Mouse (Mus musculus) spleen, adult 12 weeks (tissue): ENCODE data around the gene Acvr1.

Experiments used
- DNase-seq: peaks from one replicate; pipeline ENCODE4 v3.0.0; 2022; ENCODE audit warnings: low spot score

Gene Acvr1

DNA sequence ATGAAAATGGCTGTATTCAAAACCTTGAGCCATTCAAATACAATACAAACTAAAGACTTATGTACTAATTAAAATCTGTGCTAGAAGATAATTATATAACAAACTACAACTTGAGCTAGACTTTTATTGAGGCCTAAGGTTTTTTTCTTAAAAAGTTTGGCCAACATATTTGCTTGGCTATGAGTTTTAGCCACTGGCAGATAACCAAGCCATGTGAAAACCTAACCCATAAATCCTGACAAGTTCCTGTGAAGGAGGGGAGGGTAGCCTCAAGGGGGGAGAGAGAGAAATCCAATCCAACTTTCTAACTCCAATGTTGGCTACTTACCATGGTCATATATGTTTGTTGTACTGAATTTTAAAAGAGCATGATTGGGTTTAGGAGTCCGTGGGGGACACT, 48.4 kb downstream of the Acvr1 start:
- DNase-seq: no peak

DNA sequence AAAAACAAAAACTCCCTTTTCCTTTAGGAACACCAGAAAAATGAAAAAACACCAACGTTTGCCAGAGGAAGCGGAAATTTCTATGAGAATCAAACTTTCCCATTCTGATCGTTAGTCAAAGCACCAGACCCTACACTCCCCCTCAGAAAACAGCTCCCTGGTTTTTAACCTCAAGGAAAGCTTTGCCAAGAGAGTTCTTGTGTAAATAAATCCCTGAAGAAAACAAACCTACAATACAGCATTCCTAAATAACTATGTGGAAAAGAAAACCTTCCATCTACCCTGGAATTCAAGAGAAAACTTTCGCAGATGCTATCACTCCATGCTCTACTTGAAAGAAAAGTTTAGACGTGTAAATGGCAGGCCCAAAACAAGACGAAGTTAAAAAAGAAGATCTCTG, 50.0 kb downstream of the Acvr1 start:
- DNase-seq: no peak

DNA sequence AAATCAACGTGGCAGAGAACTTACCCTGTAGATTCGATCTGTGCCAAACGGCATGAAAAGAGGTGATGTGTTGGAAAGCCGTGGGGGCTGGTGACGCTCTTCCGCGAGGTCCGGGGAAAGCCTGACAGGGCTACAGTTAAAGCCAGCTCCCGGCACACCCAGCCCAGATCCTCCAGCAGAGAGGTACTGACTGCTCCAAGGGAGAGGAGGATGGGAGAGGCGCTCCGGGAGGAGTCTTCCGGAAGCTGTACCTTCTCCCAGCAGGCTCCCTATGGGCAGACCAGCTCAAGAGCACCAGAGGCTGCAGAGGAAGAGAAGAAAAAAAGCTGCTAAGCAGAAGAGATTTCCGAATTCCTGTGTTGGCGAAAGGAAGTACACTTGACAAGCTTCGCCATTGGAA, 51.0 kb downstream of the Acvr1 start:
- DNase-seq: no peak

GRCm38 (mm10) chr2:58514489-58514888, 52.5 kb downstream of the Acvr1 start:
- DNase-seq: no peak

DNA sequence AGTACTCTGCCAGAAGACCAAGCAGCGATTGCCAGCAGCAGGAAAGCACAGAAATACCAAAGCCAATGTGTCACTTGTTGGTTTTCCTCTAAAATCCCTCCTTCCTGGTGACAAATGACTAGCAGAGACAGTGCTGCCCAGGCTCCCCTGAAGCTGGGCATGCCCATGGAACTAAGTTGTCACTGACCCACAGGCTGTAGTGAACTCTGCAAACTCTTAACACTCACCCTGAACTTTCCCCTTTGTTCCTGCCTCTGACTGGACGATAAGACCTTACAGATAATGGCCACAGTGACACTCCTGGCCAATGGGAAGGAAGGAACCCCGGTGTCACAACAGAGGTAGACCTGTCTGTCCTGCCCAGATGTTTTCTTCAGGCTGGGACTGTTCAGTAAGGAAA, 53.7 kb downstream of the Acvr1 start:
- DNase-seq: no peak

GRCm38 (mm10) chr2:58510192-58510591, 56.8 kb downstream of the Acvr1 start:
- no peak for DNase-seq

GRCm38 (mm10) chr2:58505306-58506090, 61.5 kb downstream of the Acvr1 start:
- DNase-seq: no peak

GRCm38 (mm10) chr2:58496647-58497410, 70.1 kb downstream of the Acvr1 start:
- DNase-seq: no peak

GRCm38 (mm10) chr2:58495271-58495670, 71.7 kb downstream of the Acvr1 start:
- DNase-seq: no peak

GRCm38 (mm10) chr2:58493685-58494635, 73.0 kb downstream of the Acvr1 start:
- no peak for DNase-seq

DNA sequence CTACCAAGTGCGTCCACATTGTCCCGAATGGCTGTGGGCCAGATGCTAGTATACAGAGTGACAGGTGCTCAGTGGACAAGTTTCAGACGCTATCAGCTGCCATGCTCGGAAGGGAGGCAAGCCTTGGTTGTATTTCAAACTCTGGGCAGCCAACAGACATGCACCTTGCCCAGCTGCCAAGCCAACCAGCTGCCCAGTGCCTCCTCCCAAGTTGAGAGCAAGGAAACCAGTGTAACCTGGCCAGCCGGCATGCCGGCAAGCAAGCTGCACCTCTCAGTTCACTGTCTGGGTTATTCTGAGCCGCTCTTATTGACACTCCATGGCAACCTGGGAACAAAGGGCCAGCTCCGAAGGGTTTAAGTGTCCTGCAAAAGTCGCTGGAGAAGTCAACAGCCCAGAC, 77.7 kb downstream of the Acvr1 start:
- DNase-seq: no peak

- DNase-seq: no peak
These were observed 78.6 kb downstream of the Acvr1 start for GRCm38 (mm10) chr2:58488404-58488803.

- no peak for DNase-seq
These were observed 79.7 kb downstream of the Acvr1 start for GRCm38 (mm10) chr2:58487279-58487560.

GRCm38 (mm10) chr2:58486441-58487278, 80.3 kb downstream of the Acvr1 start:
- no peak for DNase-seq

DNA sequence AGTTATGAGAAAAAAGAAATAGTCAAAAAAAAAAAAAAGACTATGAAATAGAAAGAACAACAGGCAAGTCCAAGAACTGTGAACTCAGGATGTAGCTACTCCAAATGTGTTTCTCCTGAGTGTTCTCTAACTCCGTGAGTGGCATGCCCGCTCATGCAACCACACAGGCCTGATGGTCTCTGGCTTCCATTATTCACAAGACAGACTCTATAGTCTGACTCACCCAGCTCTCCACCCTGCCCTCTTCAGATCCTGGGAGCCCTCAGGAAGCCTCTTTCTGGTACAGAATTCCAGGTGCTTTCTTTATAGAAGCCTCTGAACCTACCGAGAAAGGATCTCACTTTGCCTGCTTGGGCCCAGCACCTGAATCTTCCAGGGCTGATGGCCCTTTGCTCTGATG, 81.3 kb downstream of the Acvr1 start:
- no peak for DNase-seq

DNA sequence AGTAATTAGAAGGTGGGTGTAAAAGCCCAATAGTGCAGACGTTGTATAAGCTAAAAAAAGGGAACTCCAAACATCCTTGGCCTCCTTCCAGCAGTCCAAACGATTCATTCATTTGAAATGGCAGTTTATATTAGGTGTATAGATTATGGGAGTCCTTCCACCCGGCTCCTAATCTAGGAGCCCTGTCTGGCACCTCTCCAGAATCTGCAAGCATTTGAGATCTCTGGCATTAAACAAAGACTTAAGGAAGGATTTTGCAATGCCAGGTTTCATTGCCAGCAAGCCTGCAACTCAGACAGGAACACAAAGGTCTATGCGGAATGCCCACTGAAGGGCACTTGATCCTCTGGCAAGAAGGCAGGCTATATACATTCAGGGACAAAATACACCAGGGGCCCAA, 81.8 kb downstream of the Acvr1 start:
- no peak for DNase-seq

- no peak for DNase-seq
These were observed 82.5 kb downstream of the Acvr1 start for GRCm38 (mm10) chr2:58484284-58484965.

DNA sequence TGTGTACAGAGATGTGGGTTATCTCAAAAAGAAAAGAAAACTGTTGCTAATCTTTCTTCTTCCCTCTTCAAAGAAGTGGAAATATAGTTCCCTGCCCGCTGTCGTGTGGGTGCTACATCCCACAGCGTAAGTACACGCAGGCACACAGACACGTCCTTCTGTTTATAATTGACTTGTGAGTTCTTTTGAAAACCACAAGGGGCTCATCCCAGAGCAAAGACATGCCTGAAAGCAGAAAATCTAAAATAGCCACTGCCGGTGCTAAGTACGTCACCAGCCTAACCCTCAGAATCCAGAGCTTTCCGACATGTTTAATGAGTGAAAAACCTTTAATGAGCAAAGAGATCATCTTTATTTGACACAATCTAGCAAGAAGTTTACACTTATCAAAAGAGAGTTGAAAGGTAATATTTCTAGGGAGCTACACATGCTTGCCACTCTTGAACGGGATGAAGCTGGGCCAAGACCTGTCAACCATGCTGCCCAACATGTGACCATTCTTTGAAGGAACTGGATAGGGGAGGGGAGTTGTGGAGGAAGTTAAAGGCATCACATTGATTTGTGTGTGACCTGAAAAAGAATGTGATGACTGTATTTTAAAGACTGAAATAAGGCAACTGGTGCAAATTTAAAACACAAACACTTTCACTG, 85.4 kb downstream of the Acvr1 start:
- DNase-seq: no peak

- DNase-seq: no peak
These were observed 86.2 kb downstream of the Acvr1 start for GRCm38 (mm10) chr2:58480764-58481163.

DNA sequence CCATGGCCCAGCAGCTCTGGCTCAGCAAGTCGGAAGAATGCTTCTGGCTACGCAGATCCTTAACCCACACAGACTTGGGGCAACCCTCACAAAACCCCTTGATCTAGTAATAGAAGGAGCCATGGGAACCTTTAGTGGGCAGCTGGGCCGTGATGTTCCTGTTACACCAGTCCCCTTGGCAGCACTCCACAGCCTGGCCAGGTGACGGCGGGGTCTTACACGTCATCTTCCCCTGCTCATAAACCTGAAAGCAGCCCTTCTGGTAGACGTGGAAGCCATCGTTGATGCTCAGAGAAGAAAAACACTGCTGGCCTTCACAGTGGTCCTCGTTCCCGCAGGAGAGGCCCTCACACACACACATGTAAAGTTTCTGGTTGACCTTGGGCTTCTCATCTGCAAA, 87.4 kb downstream of the Acvr1 start:
- no peak for DNase-seq

DNA sequence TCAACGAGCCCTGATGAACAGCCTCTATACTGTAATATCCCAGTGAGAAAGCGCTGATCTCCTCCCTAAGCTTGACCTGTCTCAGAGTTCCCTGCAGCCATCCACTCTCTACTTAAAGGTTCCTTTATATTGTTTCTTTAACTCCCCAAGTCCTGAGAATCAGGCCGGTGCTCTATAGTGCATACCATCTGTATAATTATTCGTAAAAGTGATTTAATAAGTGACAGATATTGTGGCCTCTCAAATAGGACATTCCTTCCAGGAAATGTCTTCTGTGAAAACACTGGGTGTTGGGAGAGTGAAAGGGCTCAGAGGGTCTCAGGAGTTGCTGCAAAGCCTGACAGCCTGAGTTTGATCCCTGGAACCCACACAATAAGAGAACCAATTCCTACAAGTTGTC, 88.8 kb downstream of the Acvr1 start:
- DNase-seq: no peak
